Mouse (Mus musculus) MEL (cell line): Measurements from ENCODE around the gene Fam166a. TPM values are rescaled to one million over a fixed set of nuclear protein-coding genes. Genes with fewer than 3 reads are reported as not detected.

ENCODE experiments used
- DNase-seq: peaks from one replicate; pipeline ENCODE4 v3.0.0; 2011; ENCODE audit warnings: low read depth, low spot score
- H3K27ac ChIP-seq: 2 replicates; pipeline ENCODE4 v1.5.1; 2012; ENCODE audit warnings: low read depth, mild to moderate bottlenecking, control low read depth, low read length, moderate library complexity; ENCODE audit not compliant: control insufficient read depth
- H3K27me3 ChIP-seq, 2 experiments: fragments of 150-350 bp in 1 of 2; sonication (generic) in 1 of 2; 2 replicates each; pipeline ENCODE4 v1.6.1; 2012; ENCODE audit warnings: low read length in 2 of 2, mild to moderate bottlenecking in 2 of 2, improper control_type of control experiment in 1 of 2, moderate library complexity in 1 of 2; ENCODE audit not compliant: insufficient read depth in 2 of 2, control insufficient read depth in 1 of 2
- H3K36me3 ChIP-seq, 2 experiments: 2 replicates each; pipeline ENCODE4 v1.6.1; 2012 to 2014; ENCODE audit warnings: low read length in 2 of 2, improper control_type of control experiment in 1 of 2, inconsistent platforms in 1 of 2, mild to moderate bottlenecking in 1 of 2; ENCODE audit not compliant: insufficient read depth in 2 of 2, control insufficient read depth in 1 of 2
- H3K4me1 ChIP-seq, 2 experiments: fragments of 150-350 bp in 1 of 2; sonication (generic) in 1 of 2; 2 replicates each; pipeline ENCODE4 v1.6.1; 2012; ENCODE audit warnings: low read length in 2 of 2, improper control_type of control experiment in 1 of 2, mild to moderate bottlenecking in 1 of 2; ENCODE audit not compliant: insufficient read depth in 2 of 2, control insufficient read depth in 1 of 2
- H3K4me3 ChIP-seq, 2 experiments: fragments of 150-350 bp in 1 of 2; sonication (generic) in 1 of 2; 2 replicates each; pipeline ENCODE4 v1.5.1; 2012; ENCODE audit warnings: low read depth in 2 of 2, low read length in 2 of 2, mild to moderate bottlenecking in 2 of 2, moderate library complexity in 2 of 2, control low read depth in 1 of 2, improper control_type of control experiment in 1 of 2; ENCODE audit not compliant: control insufficient read depth in 1 of 2, insufficient read depth in 1 of 2
- H3K79me2 ChIP-seq: 2 replicates; pipeline ENCODE4 v1.6.1; 2012; ENCODE audit warnings: mild to moderate bottlenecking, low read length, moderate library complexity; ENCODE audit not compliant: control insufficient read depth, poor library complexity, insufficient read depth
- H3K9ac ChIP-seq: 2 replicates; pipeline ENCODE4 v1.6.1; 2012; ENCODE audit warnings: low read depth, mild to moderate bottlenecking, control low read depth, low read length, moderate library complexity; ENCODE audit not compliant: control insufficient read depth, poor library complexity, severe bottlenecking
- H3K9me3 ChIP-seq: fragments of 150-350 bp; sonication (generic); replicated peaks from 2 replicates; pipeline ENCODE4 v1.6.1; 2012; ENCODE audit warnings: mild to moderate bottlenecking, low read length, improper control_type of control experiment, moderate library complexity; ENCODE audit not compliant: insufficient read depth
- CHD2 ChIP-seq: IDR thresholded peaks from 2 replicates; pipeline ENCODE4 v1.6.1; 2011; ENCODE audit warnings: low read length, improper control_type of control experiment
- E2F4 ChIP-seq: IDR thresholded peaks from 2 replicates; pipeline ENCODE4 v1.6.1; 2011; ENCODE audit warnings: low read depth, low read length, improper control_type of control experiment, borderline replicate concordance
- ETS1 ChIP-seq: IDR thresholded peaks from 2 replicates; pipeline ENCODE4 v1.6.1; 2012; ENCODE audit warnings: low read depth, mild to moderate bottlenecking, inconsistent platforms, low read length, improper control_type of control experiment, moderate library complexity
- GABPA ChIP-seq: IDR thresholded peaks from 2 replicates; pipeline ENCODE4 v1.6.1; 2012; ENCODE audit warnings: low read depth, mild to moderate bottlenecking, inconsistent platforms, low read length, improper control_type of control experiment, moderate library complexity
- HCFC1 ChIP-seq: IDR thresholded peaks from 2 replicates; pipeline ENCODE4 v1.6.1; 2012; ENCODE audit warnings: low read depth, mild to moderate bottlenecking, inconsistent platforms, low read length, improper control_type of control experiment, moderate library complexity
- MAX ChIP-seq: IDR thresholded peaks from 2 replicates; pipeline ENCODE4 v1.6.1; 2011; ENCODE audit warnings: low read length, improper control_type of control experiment
- MEF2A ChIP-seq: IDR thresholded peaks from 2 replicates; pipeline ENCODE4 v1.6.1; 2014; ENCODE audit warnings: low read depth, mild to moderate bottlenecking, inconsistent platforms, low read length, improper control_type of control experiment; ENCODE audit not compliant: poor library complexity, insufficient replicate concordance, severe bottlenecking; ENCODE audit errors: extremely low read depth
- MXI1 ChIP-seq: IDR thresholded peaks from 2 replicates; pipeline ENCODE4 v1.6.1; 2011; ENCODE audit warnings: mild to moderate bottlenecking, low read depth, low read length, improper control_type of control experiment
- MYB ChIP-seq: IDR thresholded peaks from 2 replicates; pipeline ENCODE4 v1.6.1; 2011; ENCODE audit warnings: mild to moderate bottlenecking, low read depth, low read length, improper control_type of control experiment
- MYC ChIP-seq: IDR thresholded peaks from 2 replicates; pipeline ENCODE4 v1.6.1; 2011; ENCODE audit warnings: low read depth, mild to moderate bottlenecking, low read length, improper control_type of control experiment, moderate library complexity
- NELFE ChIP-seq: IDR thresholded peaks from 2 replicates; pipeline ENCODE4 v1.6.1; 2011; ENCODE audit warnings: low read depth, low read length, improper control_type of control experiment
- NRF1 ChIP-seq: IDR thresholded peaks from 2 replicates; pipeline ENCODE4 v1.6.1; 2014; ENCODE audit warnings: low read depth, mild to moderate bottlenecking, inconsistent platforms, low read length, improper control_type of control experiment, moderate library complexity; ENCODE audit not compliant: poor library complexity, insufficient read depth, severe bottlenecking
- POLR2AphosphoS2 ChIP-seq: IDR thresholded peaks from 2 replicates; pipeline ENCODE4 v1.6.1; 2011; ENCODE audit warnings: low read length, improper control_type of control experiment
- POLR2AphosphoS5 ChIP-seq: IDR thresholded peaks from 2 replicates; pipeline ENCODE4 v1.6.1; 2012; ENCODE audit warnings: low read depth, borderline replicate concordance, mild to moderate bottlenecking, inconsistent platforms, low read length, moderate library complexity, mixed read lengths
- RAD21 ChIP-seq: IDR thresholded peaks from 2 replicates; pipeline ENCODE4 v1.6.1; 2011; ENCODE audit warnings: mild to moderate bottlenecking, low read depth, low read length, improper control_type of control experiment
- RCOR1 ChIP-seq: IDR thresholded peaks from 2 replicates; pipeline ENCODE4 v1.6.1; 2012; ENCODE audit warnings: low read depth, mild to moderate bottlenecking, inconsistent platforms, low read length, improper control_type of control experiment
- SMC3 ChIP-seq: IDR thresholded peaks from 2 replicates; pipeline ENCODE4 v1.6.1; 2011; ENCODE audit warnings: low read depth, low read length, improper control_type of control experiment
- TBP ChIP-seq: IDR thresholded peaks from 2 replicates; pipeline ENCODE4 v1.8.0; 2011; ENCODE audit warnings: low read depth, low read length, improper control_type of control experiment
- USF1 ChIP-seq: IDR thresholded peaks from 2 replicates; pipeline ENCODE4 v1.6.1; 2014; ENCODE audit warnings: low read depth, mild to moderate bottlenecking, inconsistent platforms, low read length, improper control_type of control experiment, moderate library complexity
- USF2 ChIP-seq, 2 experiments: IDR thresholded peaks; 2 replicates each; pipeline ENCODE4 v1.6.1; 2011 to 2012; ENCODE audit warnings: improper control_type of control experiment in 2 of 2, low read length in 2 of 2, borderline replicate concordance in 1 of 2, inconsistent platforms in 1 of 2, low read depth in 1 of 2, mild to moderate bottlenecking in 1 of 2; ENCODE audit not compliant: insufficient read depth in 1 of 2
- ZKSCAN1 ChIP-seq: IDR thresholded peaks from 2 replicates; pipeline ENCODE4 v1.6.1; 2012; ENCODE audit warnings: low read depth, mild to moderate bottlenecking, inconsistent platforms, low read length, improper control_type of control experiment, moderate library complexity
- ZMIZ1 ChIP-seq: IDR thresholded peaks from 2 replicates; pipeline ENCODE4 v1.6.1; 2012; ENCODE audit warnings: low read depth, mild to moderate bottlenecking, inconsistent platforms, low read length, improper control_type of control experiment, moderate library complexity
- polyA plus RNA-seq, 2 experiments: library from polyadenylated mRNA; stranded (reverse) in 1 of 2; unstranded in 1 of 2; fragments of >175 nt in 1 of 2; fragments of >200 nt in 1 of 2; gene quantifications; 2 replicates each; pipeline versions ENCODE4 v1.2.1 to v1.2.4; 2012; ENCODE audit warnings: low replicate concordance in 2 of 2, low read depth in 1 of 2; ENCODE audit not compliant: insufficient read length in 2 of 2, insufficient read depth in 1 of 2, missing spikeins in 1 of 2
- total RNA-seq: library from RNA; depleted of rRNA; stranded (reverse); fragments of 300-350 nt; gene quantifications from 2 replicates; pipeline ENCODE4 v1.2.3, GENCODE M21; 2012; rRNA removed

Gene Fam166a
- 1.1 TPM in 1 of 2 replicates, not detected in the other for total RNA-seq
- 10 to 100 TPM in 1 of 2 experiments, not detected in 1; 15.6 TPM for polyA plus RNA-seq

DNA sequence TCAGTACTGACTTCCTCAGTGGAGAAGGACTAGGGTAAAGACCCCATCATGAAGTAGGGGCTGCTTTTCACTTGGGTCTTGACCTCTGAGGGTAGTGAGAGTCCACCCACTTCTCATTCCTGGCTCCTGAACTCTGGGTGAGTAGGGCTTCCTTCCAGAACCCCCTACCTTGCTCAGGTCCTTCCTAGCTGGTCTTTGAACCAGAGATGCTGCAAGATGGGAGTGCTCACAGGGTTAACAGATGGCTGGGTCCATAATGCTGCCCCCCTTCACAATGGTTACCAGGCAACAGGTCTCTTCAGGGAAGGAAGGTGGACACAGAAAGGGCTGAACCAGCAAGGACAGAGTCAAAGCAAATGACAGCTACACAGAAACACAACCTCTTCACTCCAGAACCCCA is at the start of gene Fam166a:
Gene Fam166a, plus strand, starts transcription at position 301 of the 400 bp plus-strand sequence.
- Histone ChIP-seq H3K27me3 (no peaks in the 10 kb centered on the region), H3K36me3 (peaks cover 2 to 3% of the 10 kb centered on the region in 2 experiments; a peak in 3 of 4 replicates), H3K4me3 (no peak within 1 kb of the TSS), H3K79me2 (peaks cover 4% of the 10 kb centered on the region), H3K27ac (no peak within 1 kb of the TSS), H3K9ac (no peak within 1 kb of the TSS), H3K4me1 (no peaks in the 10 kb centered on the region; a peak in 1 of 4 replicates), H3K9me3 (no peaks in the 10 kb centered on the region)
- DNase-seq = no peak
- TF ChIP-seq HCFC1 (no peak), MYC (no peak), MEF2A (no peak), E2F4 (no peak), USF1 (no peak), CHD2 (no peak), RAD21 (no peak), USF2 (IDR thresholded peaks at IDR 0.05; ENCODE audit: borderline replicate concordance in 1 of 2, insufficient read depth in 1 of 2, low read depth in 1 of 2, low read length in 2 of 2) (no peak)

DNA sequence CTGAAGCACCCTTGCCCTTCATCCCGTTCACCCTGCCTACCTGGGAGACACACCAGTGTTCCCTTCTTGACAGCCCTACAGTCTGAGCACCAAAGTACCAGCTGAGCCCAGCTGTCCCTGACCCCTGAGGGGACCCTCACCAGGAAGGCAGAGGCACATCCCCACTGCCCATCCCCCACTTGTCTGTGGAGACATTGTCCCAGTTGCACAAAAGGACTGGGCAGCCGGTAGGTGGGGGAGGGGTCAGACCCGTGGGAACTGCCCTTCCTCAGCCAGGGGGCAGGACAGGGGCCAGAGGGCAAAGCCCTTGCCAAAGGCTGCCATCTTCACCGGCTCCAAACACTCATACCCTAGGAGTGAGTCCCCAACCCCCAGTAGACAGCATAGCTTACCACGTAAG is 48.8 kb upstream of the Fam166a start:
- no peak overlapping the region for H3K9ac ChIP-seq
- H3K9me3 ChIP-seq = no peaks in the 10 kb centered on the region
- DNase-seq = no peak
- H3K79me2 ChIP-seq = no peaks in the 10 kb centered on the region; the same call in 1 of the 2 replicates
- H3K27me3 ChIP-seq = no peaks in the 10 kb centered on the region
- TF ChIP-seq ZKSCAN1 (no peak), CHD2 (0 out of 2 replicates have a peak, but pooled peaks have one; percentile 10), MAX (no peak)
- peaks cover 6 to 27% of the 10 kb centered on the region in 2 experiments for H3K4me1 ChIP-seq
- no peak overlapping the region for H3K27ac ChIP-seq
- no peak overlapping the region for H3K4me3 ChIP-seq
- H3K36me3 ChIP-seq = peaks cover 0 to 13% of the 10 kb centered on the region in 2 experiments; a peak in 2 of 4 replicates

DNA sequence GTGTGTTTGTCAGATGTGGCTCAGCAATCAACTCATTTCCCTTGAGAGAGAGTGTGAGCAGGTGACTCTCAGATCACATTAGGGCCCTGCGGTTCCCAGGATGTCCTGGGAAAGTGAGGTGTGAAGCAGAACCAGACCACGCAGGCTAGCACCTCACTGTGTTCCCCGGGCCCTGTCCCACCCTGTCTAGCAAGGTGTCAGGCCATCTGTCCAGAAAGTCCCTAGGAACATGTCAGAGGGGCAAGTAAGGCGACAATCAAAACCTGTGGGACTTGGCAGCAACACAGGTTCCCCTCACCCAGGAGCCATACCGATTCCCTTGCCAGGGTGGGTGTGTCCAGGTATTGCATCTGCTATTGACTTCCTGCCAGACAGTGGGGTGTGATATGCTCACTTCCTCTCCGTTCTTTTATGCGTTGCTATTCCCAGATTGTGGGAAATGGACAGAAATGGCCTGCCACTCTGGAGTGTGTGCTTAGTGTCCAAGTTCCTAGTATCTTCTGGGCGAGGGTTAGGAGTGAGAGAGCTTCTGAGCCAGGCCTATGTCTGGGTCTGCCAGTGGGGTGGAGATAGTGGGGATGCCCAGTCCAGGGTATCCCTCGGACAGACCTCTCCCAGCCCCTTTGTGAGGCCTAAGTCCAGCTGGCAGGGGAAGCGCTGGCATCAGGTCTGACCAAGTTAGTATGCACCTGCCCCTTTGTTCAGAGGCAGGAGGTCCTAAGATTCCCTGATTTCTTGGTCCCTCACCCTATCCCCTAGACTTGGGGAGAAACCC is 48.0 kb upstream of the Fam166a start:
- Histone ChIP-seq H3K79me2 (no peaks in the 10 kb centered on the region; the same call in 1 of the 2 replicates), H3K9me3 (no peaks in the 10 kb centered on the region), H3K27ac (no peak overlapping the region), H3K36me3 (peaks cover 0 to 21% of the 10 kb centered on the region in 2 experiments; a peak in 2 of 4 replicates), H3K4me1 (peaks cover 9 to 34% of the 10 kb centered on the region in 2 experiments), H3K4me3 (no peak overlapping the region), H3K27me3 (no peaks in the 10 kb centered on the region), H3K9ac (no peak overlapping the region)
- peak; percentile 65 for DNase-seq
- TF ChIP-seq ETS1 = peak; percentile 35; the same call in 1 of the 2 replicates
- no peak for TF ChIP-seq NRF1
- no peak for TF ChIP-seq NELFE
- no peak for TF ChIP-seq RAD21
- no peak for TF ChIP-seq SMC3
- no peak for TF ChIP-seq USF2 (IDR thresholded peaks at IDR 0.05; ENCODE audit: borderline replicate concordance in 1 of 2, insufficient read depth in 1 of 2, low read depth in 1 of 2, low read length in 2 of 2)
- no peak for TF ChIP-seq MAX
- TF ChIP-seq E2F4 = no peak
- TF ChIP-seq MYB = no peak
- TF ChIP-seq USF1 = no peak
- TF ChIP-seq RCOR1 = peak; percentile 64
- TF ChIP-seq GABPA = no peak
- TF ChIP-seq MXI1 = no peak
- no peak for TF ChIP-seq ZMIZ1
- no peak for TF ChIP-seq POLR2AphosphoS5
- no peak for TF ChIP-seq TBP
- no peak for TF ChIP-seq POLR2AphosphoS2
- no peak for TF ChIP-seq ZKSCAN1
